Mouse (Mus musculus) testis, adult 2 months (tissue): ENCODE measurements around the gene Irf1.

ENCODE experiments used
- CTCF ChIP-seq: fragments of 200-500 bp; IDR thresholded peaks from 2 replicates; pipeline ENCODE4 v1.5.1; 2012; ENCODE audit warnings: low read depth, mild to moderate bottlenecking, inconsistent platforms, low read length, moderate library complexity; ENCODE audit not compliant: control insufficient read depth, insufficient read depth, insufficient replicate concordance
- POLR2A ChIP-seq: fragments of 200-500 bp; IDR thresholded peaks from 2 replicates; pipeline ENCODE4 v1.6.1; 2012; ENCODE audit warnings: low read depth, mild to moderate bottlenecking, inconsistent platforms, low read length, moderate library complexity; ENCODE audit not compliant: control insufficient read depth

GRCm38 (mm10) chr11:53789277-53789676 is 19.5 kb downstream of the Irf1 start:
- TF ChIP-seq POLR2A (no peak), CTCF (no peak)
